Mouse (Mus musculus) layer of hippocampus, adult 8-10 months (tissue): ENCODE data around the gene Nav2. TPM values are rescaled to one million over a fixed set of nuclear protein-coding genes. Genes with fewer than 3 reads are reported as not detected.

Source experiments
- DNase-seq, 2 experiments: peaks; one replicate each; pipeline ENCODE4 v3.0.0; 2022; ENCODE audit warnings: low spot score in 2 of 2
- total RNA-seq, 4 experiments: library from RNA; stranded (reverse); gene quantifications; 2 replicates each; pipeline ENCODE4 v1.2.4; 2022

Gene Nav2
- total RNA-seq, 4 experiments from 2014 or later = 87.2 to 113 (median 96.0) TPM

GRCm38 (mm10) chr7:49152297-49152696, 243.8 kb downstream of the Nav2 start:
- DNase-seq = peak; percentile 53 to 64

- no peak for DNase-seq
These were observed 244.2 kb downstream of the Nav2 start for GRCm38 (mm10) chr7:49152713-49153112.

GRCm38 (mm10) chr7:49158641-49159381, 250.3 kb downstream of the Nav2 start:
- DNase-seq = no peak

GRCm38 (mm10) chr7:49159646-49160555, 251.4 kb downstream of the Nav2 start:
- DNase-seq = no peak

- no peak for DNase-seq
These were observed 253.6 kb downstream of the Nav2 start for GRCm38 (mm10) chr7:49162079-49162478.

- DNase-seq = peak in 1 of 2 experiments; percentile 42
These were observed 255.3 kb downstream of the Nav2 start for GRCm38 (mm10) chr7:49163789-49164188.

GRCm38 (mm10) chr7:49164868-49165267, 256.4 kb downstream of the Nav2 start:
- DNase-seq = no peak

- DNase-seq = no peak
These were observed 264.4 kb downstream of the Nav2 start for GRCm38 (mm10) chr7:49172926-49173325.

GRCm38 (mm10) chr7:49175784-49176409, 267.4 kb downstream of the Nav2 start:
- DNase-seq = peak; percentile 30 to 40

GRCm38 (mm10) chr7:49176590-49177201, 268.2 kb downstream of the Nav2 start:
- DNase-seq = no peak

- DNase-seq = no peak
These were observed 269.7 kb downstream of the Nav2 start for GRCm38 (mm10) chr7:49178217-49178616.

GRCm38 (mm10) chr7:49181010-49181409, 272.5 kb downstream of the Nav2 start:
- DNase-seq = no peak

- DNase-seq = no peak
These were observed 273.9 kb downstream of the Nav2 start for GRCm38 (mm10) chr7:49182427-49182826.

- no peak for DNase-seq
These were observed 275.2 kb downstream of the Nav2 start for GRCm38 (mm10) chr7:49183696-49184095.

GRCm38 (mm10) chr7:49185991-49186390, 277.5 kb downstream of the Nav2 start:
- DNase-seq = no peak

GRCm38 (mm10) chr7:49189364-49189763, 280.8 kb downstream of the Nav2 start:
- DNase-seq = no peak

- DNase-seq = peak; percentile 33 to 59
These were observed 281.9 kb downstream of the Nav2 start for GRCm38 (mm10) chr7:49190231-49190985.

- no peak for DNase-seq
These were observed 282.7 kb downstream of the Nav2 start for GRCm38 (mm10) chr7:49191081-49191678.

GRCm38 (mm10) chr7:49192061-49192695, 283.7 kb downstream of the Nav2 start:
- DNase-seq = no peak

- DNase-seq = no peak
These were observed 287.2 kb downstream of the Nav2 start for GRCm38 (mm10) chr7:49195711-49196147.
